Mouse (Mus musculus) heart, postnatal 0 days (tissue): ENCODE measurements around the gene Cavin2.

ENCODE experiments used
- CTCF ChIP-seq: IDR thresholded peaks from 2 replicates; pipeline ENCODE4 v1.5.1; 2016; ENCODE audit warnings: antibody characterized with exemption, control low read depth, low read depth
- EP300 ChIP-seq: IDR thresholded peaks from 2 replicates; pipeline ENCODE4 v1.6.1; 2016; ENCODE audit warnings: antibody characterized with exemption, low read depth

DNA sequence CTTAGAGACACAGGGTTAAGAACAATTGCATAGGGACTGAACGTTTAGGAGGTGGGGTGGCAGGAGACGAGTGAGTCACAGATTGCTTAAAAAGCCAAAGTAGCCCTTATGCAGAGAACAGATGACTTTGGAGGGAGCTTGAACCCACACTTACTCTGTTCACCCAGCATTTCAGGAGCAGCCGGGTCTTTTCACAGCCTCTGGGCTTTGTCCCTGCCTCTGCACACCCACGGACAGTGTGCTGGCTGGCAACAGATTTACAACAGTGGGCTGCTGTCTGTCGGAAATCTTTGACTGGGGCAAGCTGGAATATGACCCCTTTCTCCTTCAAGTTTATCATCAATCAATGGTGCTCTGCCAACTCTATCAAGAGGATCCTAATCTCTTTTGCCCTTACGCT, 44.1 kb downstream of the Cavin2 start:
- TF ChIP-seq CTCF: no peak
- TF ChIP-seq EP300: no peak
